Mouse (Mus musculus) left cerebral cortex, adult 6 months (tissue): Measurements from ENCODE around the gene Ggta1. TPM values are rescaled to one million over a fixed set of nuclear protein-coding genes. Genes with fewer than 3 reads are reported as not detected.

Experiments
- long read RNA-seq, 2 experiments: library from polyadenylated mRNA; unstranded; transcript quantifications; one replicate each; pipeline ENCODE4 v2.0.0; 2019 to 2020
- polyA plus RNA-seq: library from polyadenylated mRNA; unstranded; fragments of <200 nt; fragmentation: Nextera tagmentation; gene quantifications from 2 replicates; pipeline ENCODE4 v1.2.3, GENCODE M21; 2021

Gene Ggta1
- 1.8 TPM in 2 replicates for polyA plus RNA-seq
- long read RNA-seq, experiment 1, partial matches to known transcripts, result 4 of 14 reads
- long read RNA-seq, experiment 1, other reads (novel, unspliced or antisense), result 7 of 14 reads
- long read RNA-seq, experiment 2, result 0 reads

DNA sequence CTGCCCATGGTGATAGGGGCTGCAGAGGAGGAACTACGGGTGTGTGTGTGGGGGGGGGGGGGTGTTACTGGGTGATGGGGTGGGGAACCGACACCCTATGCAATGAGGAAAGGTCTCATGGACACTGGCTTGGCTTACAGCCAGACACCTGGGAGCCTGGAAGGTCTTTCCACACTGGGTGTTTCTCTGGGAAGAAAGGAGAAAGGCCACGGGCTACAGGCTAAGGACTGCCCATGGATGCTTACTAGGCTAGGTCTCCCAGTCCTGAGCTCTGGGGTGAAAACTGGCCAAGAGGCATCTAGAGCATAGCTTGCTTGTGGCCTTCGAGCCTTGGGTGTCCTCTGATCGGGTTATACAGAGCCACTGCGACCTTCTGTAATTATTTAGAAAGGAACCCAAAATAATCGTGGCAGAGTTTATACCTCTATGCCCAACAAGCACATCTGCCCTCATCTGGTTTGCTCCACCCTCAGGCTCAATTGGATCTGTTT, at the start of gene Ggta1:
Ggta1 (minus strand) TSS at position 441 of the 491 bp plus-strand sequence.

DNA sequence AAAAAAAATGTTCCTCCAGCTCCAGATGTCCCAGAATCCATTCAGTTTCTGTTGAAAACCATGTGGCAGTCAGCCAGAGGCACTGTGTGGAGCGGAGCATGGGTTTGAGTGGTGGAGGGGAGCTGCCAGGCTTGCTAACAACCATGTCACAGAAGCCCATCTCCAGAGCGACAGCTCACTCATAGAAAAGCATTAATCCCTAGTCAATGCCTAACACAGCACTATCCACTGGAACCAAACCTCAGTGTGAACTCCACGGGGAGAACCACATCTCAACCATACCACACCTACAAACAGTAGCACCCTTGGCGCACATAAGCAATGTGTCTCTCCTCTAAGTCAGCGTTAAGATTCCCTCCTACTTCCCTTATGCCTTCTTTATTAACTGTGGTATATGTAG, 65.9 kb downstream of the Ggta1 start, which contains the start of gene 4930402F06Rik:
4930402F06Rik (minus strand) TSS at position 80 of the 400 bp plus-strand sequence.

GRCm38 (mm10) chr2:35367629-35368028, 95.4 kb downstream of the Ggta1 start, which contains the start of gene 4930568D16Rik:
TSS of gene 4930568D16Rik (minus strand) at chr2:35367729.

Other genes starting within 250 kb of the Ggta1 start
- gene Gsn, start 206.9 kb downstream of the Ggta1 start, polyA plus RNA-seq, result 68.3 and 75.0 TPM in 2 replicates
- 6.0 and 7.7 TPM in 2 replicates for gene Stom, start 126.3 kb downstream of the Ggta1 start, polyA plus RNA-seq
- gene 4930568D16Rik, start 95.5 kb downstream of the Ggta1 start, polyA plus RNA-seq, result not detected in 2 replicates
- not detected in 2 replicates for gene 4930402F06Rik, start 66.1 kb downstream of the Ggta1 start, polyA plus RNA-seq
- 12.3 and 23.7 TPM in 2 replicates for gene Dab2ip, start 95.0 kb upstream of the Ggta1 start, polyA plus RNA-seq